Mouse (Mus musculus) erythroblast, embryonic 14.5 days (primary cell): ENCODE data around the gene Ccdc62. TPM values are rescaled to one million over a fixed set of nuclear protein-coding genes. Genes with fewer than 3 reads are reported as not detected.

Experiments
- H3K27me3 ChIP-seq: 2 replicates; pipeline ENCODE4 v1.6.1; 2012; ENCODE audit warnings: inconsistent platforms; ENCODE audit not compliant: control insufficient read depth
- H3K36me3 ChIP-seq: 2 replicates; pipeline ENCODE4 v1.6.1; 2012; ENCODE audit warnings: mild to moderate bottlenecking, inconsistent platforms; ENCODE audit not compliant: control insufficient read depth
- H3K4me1 ChIP-seq: 2 replicates; pipeline ENCODE4 v1.6.1; 2012; ENCODE audit warnings: inconsistent platforms; ENCODE audit not compliant: control insufficient read depth
- H3K4me3 ChIP-seq: replicated peaks from 2 replicates; pipeline ENCODE3; 2012; ENCODE audit warnings: moderate library complexity, mild to moderate bottlenecking, inconsistent platforms
- H3K9me3 ChIP-seq: 2 replicates; pipeline ENCODE4 v1.6.1; 2012; ENCODE audit warnings: low read length, inconsistent platforms, mixed read lengths; ENCODE audit not compliant: control insufficient read depth
- GATA1 ChIP-seq: IDR thresholded peaks from 2 replicates; pipeline ENCODE4 v1.6.1; 2012; ENCODE audit warnings: low read length, inconsistent platforms, mixed read lengths
- TAL1 ChIP-seq: IDR thresholded peaks from 3 replicates; pipeline ENCODE4 v1.6.1; 2012; ENCODE audit warnings: low read length, inconsistent platforms, mixed read lengths
- polyA plus RNA-seq: library from polyadenylated mRNA; stranded (reverse); fragments of >175 nt; gene quantifications from 2 replicates; pipeline ENCODE4 v1.2.3, GENCODE M21; 2012

Ccdc62 gene
- 0.05 and 0.65 TPM in 2 replicates for polyA plus RNA-seq

DNA sequence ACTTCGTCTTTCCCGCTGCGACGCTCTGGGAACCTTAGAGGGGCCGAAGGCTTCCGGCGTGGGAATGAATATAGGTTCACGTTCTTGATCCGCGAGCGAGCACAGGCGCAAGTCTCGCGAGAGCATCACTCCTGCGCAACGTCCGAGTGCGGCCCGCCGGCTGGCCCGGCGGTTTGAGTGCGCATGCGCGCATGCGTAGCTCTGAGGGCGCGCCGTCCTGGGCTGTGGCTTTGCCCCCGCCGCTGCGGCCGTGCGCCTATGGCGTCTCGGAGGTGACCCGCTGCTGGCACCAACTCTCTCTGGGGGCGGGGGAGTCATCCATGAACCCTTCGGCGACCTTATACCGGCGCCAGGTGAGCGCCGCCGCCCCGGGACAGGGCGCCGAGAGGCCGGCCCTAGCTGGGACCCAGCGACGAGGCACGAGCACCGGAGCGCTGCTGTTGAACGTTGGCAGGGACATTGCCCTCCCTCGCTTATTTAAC, at the start of gene Ccdc62:
Gene Ccdc62 (plus strand): TSS at position 172 of the 482 bp plus-strand sequence.
- TF ChIP-seq GATA1: no peak
- no peak for TF ChIP-seq TAL1
- Histone ChIP-seq H3K4me1 (peaks cover 36% of the 10 kb centered on the region), H3K36me3 (peaks cover 31% of the 10 kb centered on the region), H3K4me3 (peak within 1 kb of the TSS; percentile 77), H3K9me3 (no peaks in the 10 kb centered on the region), H3K27me3 (no peaks in the 10 kb centered on the region)

DNA sequence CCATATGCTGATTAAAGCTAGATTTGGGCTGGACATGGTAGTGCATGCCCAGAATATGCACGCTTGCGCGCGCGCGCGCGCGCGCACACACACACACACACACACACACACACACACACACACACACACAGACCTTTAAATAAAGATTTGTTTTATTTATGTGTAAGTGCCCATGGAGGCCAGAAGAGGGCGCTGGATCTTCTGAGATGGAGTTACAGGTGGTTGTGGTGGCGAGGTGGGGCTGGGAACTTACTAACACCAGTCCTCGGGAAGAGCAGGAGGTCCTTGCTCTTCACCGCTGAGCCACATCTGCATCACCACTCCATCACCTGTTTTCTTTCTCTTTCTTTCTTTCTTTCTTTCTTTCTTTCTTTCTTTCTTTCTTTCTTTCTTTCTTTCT, 49.7 kb upstream of the Ccdc62 start:
- Histone ChIP-seq H3K9me3 (no peaks in the 10 kb centered on the region), H3K27me3 (peaks cover 14% of the 10 kb centered on the region), H3K36me3 (no peaks in the 10 kb centered on the region), H3K4me3 (no peak overlapping the region), H3K4me1 (no peaks in the 10 kb centered on the region; the same call in 1 of the 2 replicates)
- TF ChIP-seq GATA1: no peak
- no peak for TF ChIP-seq TAL1

DNA sequence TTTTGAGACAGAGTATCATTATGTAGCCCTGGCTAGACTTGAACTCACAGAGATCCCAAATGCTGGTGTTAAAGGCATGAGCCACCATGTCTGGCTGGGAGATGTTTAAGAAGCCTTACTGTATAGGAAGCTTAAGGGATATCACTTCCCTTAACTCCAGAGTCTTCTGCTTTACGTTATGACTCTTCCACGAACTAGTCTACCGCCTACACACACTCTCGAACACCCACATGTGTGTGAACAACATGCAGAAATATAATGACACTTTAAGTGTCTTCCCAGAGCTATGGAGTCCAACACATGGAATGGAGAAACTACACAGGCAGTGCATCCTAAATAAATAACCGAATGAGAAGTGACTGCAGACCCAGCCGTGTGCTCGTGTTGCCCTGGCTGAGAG, 46.6 kb upstream of the Ccdc62 start:
- no peaks in the 10 kb centered on the region; the same call in 1 of the 2 replicates for H3K4me1 ChIP-seq
- no peaks in the 10 kb centered on the region for H3K9me3 ChIP-seq
- no peak overlapping the region for H3K4me3 ChIP-seq
- no peak for TF ChIP-seq TAL1
- TF ChIP-seq GATA1: no peak
- peaks cover 5% of the 10 kb centered on the region for H3K27me3 ChIP-seq
- no peaks in the 10 kb centered on the region for H3K36me3 ChIP-seq

DNA sequence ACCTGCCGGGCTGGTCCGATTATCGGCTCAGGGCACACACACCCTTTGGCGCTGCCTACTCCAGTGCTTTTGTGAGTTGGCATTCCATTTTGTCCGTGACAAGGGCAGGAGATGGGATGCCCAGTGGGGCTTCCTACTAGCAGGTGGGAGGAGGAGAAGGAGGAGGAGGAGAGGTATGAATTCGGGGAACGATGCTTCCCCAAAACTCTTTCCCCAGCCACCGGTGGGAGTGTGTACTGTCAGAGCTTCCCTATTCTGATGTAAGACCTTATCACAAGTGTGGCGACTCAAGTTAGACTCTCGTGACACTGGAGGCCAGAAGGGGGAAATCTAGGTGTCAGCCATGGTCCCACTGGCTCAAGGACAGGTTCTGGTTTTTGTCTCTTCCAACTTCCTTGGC, 46.1 kb upstream of the Ccdc62 start:
- peaks cover 2% of the 10 kb centered on the region for H3K27me3 ChIP-seq
- H3K4me3 ChIP-seq: no peak overlapping the region
- no peaks in the 10 kb centered on the region for H3K9me3 ChIP-seq
- H3K36me3 ChIP-seq: no peaks in the 10 kb centered on the region
- TF ChIP-seq GATA1 (no peak), TAL1 (no peak)
- no peaks in the 10 kb centered on the region; the same call in 1 of the 2 replicates for H3K4me1 ChIP-seq

DNA sequence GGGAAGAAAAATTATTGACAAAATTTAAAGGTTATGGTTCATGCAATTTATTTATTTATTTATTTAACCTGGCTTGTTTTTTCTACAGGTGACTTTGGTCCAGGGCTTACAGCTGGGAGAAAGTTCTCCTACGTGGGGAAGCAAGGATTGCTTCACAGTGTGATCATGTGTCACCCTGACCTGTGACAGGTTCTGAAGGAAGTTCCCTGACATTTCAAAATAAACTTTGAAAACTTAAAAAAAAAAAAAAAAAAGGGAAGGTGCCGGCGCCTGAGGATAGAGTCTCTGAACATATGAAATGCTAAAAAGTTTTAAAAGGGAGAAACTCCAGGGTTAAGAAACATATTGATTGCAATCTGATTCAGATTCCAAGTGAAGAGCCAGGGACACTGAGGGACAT, 44.1 kb upstream of the Ccdc62 start:
- Histone ChIP-seq H3K4me1 (no peaks in the 10 kb centered on the region), H3K27me3 (no peaks in the 10 kb centered on the region), H3K36me3 (no peaks in the 10 kb centered on the region), H3K4me3 (no peak overlapping the region), H3K9me3 (no peaks in the 10 kb centered on the region)
- TF ChIP-seq GATA1 (no peak), TAL1 (no peak)

DNA sequence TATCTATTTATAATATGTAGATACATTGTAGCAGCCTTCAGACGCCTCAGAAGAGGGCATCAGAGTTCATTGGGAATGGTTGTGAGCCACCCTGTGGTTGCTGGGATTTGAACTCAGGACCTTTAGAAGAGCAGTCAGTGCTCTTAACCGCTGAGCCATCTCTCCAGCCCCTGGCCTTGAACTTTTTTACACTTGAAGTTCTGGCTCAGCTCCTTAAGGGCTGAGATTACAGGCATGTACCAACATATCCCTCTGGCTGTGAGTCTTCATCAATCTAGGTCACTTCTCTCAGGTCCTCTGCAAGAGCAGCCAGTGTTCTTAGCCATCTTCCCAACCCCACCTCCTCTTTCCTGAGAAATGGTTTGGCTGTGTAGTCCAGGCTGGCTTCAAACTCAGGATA, 40.2 kb upstream of the Ccdc62 start:
- Histone ChIP-seq H3K4me1 (peaks cover 5% of the 10 kb centered on the region), H3K27me3 (no peaks in the 10 kb centered on the region), H3K36me3 (no peaks in the 10 kb centered on the region), H3K4me3 (no peak overlapping the region), H3K9me3 (no peaks in the 10 kb centered on the region)
- no peak for TF ChIP-seq GATA1
- TF ChIP-seq TAL1: no peak

DNA sequence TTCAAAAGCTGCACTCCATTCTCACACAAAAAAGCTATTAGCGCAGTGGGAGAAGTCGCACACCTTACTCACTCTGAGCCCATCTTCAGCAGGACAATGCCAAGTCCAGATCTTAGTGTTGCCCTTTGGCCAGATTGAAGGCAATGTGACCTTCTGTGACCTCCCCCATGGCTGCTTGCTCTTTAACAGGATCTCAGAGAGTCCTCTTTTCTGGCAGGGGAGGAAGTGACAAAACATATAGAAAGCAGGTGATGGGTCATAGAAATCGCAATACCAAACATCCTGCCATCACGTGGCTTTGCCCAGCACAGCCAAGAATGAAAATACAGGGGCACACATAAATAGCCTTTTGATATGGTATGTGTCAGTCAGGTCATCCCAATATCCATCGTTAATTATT, 39.5 kb upstream of the Ccdc62 start:
- TF ChIP-seq TAL1: no peak
- Histone ChIP-seq H3K4me3 (no peak overlapping the region), H3K27me3 (no peaks in the 10 kb centered on the region), H3K4me1 (peaks cover 5% of the 10 kb centered on the region), H3K36me3 (no peaks in the 10 kb centered on the region), H3K9me3 (no peaks in the 10 kb centered on the region)

GRCm38 (mm10) chr5:123891669-123892068, 38.8 kb upstream of the Ccdc62 start:
- peaks cover 5% of the 10 kb centered on the region for H3K4me1 ChIP-seq
- TF ChIP-seq GATA1 (no peak), TAL1 (no peak)
- H3K4me3 ChIP-seq: no peak overlapping the region
- no peaks in the 10 kb centered on the region for H3K36me3 ChIP-seq
- no peaks in the 10 kb centered on the region for H3K9me3 ChIP-seq
- no peaks in the 10 kb centered on the region for H3K27me3 ChIP-seq

DNA sequence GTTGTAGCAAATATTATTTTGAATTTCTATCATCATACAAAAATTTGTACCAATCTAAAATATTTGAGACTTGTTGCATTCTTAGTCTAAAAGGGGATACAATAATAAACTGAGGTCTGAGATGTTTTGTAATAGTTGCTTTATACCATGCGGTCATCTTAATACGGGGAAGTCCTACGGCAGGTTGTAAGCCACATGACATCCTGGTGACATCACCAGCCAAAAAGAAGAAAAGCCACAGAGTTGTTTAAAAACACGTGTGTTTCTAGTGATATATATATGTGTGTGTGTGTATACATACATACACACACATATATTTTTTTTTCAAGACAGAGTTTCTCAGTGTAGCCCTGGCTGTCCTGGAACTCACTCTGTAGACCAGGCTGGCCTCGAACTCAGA, 37.0 kb upstream of the Ccdc62 start:
- no peak for TF ChIP-seq TAL1
- no peak for TF ChIP-seq GATA1
- no peak overlapping the region for H3K4me3 ChIP-seq

GRCm38 (mm10) chr5:123896395-123896794, 34.1 kb upstream of the Ccdc62 start:
- Histone ChIP-seq H3K4me1 (peaks cover 5% of the 10 kb centered on the region), H3K4me3 (no peak overlapping the region), H3K36me3 (no peaks in the 10 kb centered on the region), H3K27me3 (no peaks in the 10 kb centered on the region), H3K9me3 (no peaks in the 10 kb centered on the region)
- no peak for TF ChIP-seq TAL1
- TF ChIP-seq GATA1: no peak

More for the DNA sequence above, 37.0 kb upstream of the Ccdc62 start:
- Histone ChIP-seq H3K36me3 (no peaks in the 10 kb centered on the region), H3K27me3 (no peaks in the 10 kb centered on the region), H3K9me3 (no peaks in the 10 kb centered on the region), H3K4me1 (peaks cover 5% of the 10 kb centered on the region)
